Mouse (Mus musculus) brain, embryonic 18.5 days (tissue): ENCODE measurements around the gene Dop1a.

Experiments
- DNase-seq: peaks from one replicate; pipeline ENCODE4 v3.0.0-alpha.2; 2012; ENCODE audit warnings: low read depth, low spot score

Dop1a gene

DNA sequence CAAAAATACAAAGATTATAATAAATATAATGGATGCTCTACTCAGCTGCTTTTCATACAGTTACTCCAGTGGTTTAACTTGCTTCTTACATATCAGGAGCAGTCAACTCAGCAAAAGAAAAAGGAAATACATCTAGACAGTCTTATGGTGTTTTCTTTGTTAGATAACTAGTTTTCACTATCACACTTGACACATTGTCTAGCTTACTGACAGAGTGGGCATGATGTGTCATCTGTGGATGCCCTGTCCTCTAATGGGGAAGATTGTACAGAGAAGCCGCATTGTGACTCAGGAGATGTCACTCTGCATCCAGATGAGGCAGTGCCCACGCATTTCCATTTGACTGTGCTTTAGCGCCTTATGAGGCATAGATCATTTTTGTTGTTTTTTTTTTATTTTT, 32.1 kb downstream of the Dop1a start:
- DNase-seq = no peak

DNA sequence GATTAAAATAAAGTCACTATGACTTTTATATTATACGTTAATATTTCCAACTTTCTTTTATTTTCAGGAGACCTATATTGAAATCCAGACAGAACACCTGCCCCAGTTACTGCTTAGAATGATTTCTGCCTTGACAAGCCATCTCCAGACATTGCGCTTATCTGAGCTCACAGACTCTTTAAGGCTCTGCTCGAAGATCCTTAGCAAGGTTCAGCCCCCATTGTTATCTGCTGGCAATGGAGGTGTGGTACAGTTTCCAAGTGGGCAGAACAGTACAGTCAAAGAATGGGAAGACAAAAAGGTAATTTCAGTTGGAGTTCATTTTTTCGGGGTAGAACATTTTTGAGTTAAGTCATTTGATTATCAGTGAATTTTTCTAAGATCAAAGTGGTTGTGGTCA, 40.5 kb downstream of the Dop1a start:
- DNase-seq = no peak

DNA sequence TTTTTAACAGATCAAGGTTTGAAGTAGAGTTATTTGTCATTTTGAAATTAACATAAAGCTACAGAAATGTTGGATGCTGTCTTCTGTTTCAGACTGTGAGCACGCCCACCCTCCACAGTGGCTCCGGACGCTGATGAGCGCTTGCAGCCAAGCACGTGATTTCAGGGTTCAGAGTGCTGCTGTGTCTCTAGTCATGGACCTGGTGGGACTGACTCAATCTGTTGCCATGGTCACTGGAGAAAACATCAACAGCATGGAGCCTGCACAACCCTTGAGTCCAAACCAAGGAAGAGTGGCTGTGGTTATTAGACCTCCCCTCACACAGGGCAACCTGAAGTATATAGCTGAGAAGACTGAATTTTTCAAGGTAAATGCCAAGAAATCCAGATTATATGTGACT, 46.8 kb downstream of the Dop1a start:
- DNase-seq = no peak

DNA sequence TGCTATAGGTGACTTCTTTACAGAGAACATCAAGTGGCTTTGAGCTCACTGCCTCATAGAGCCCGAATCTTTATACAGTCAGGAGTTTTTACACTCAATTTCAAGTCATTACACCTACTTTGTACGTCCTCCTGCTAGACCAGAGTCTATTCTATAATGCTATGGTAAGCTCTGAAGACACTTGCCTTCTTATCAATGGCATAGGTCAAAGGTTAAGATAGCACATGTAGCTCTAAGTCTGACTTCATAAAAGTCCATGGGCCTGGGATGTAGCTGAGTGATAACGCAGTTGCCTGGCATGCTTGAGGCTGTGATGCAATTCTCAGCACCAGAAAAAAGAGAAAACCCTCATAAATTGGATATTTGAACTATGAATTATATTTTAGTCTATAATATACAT, 47.4 kb downstream of the Dop1a start:
- DNase-seq = no peak

DNA sequence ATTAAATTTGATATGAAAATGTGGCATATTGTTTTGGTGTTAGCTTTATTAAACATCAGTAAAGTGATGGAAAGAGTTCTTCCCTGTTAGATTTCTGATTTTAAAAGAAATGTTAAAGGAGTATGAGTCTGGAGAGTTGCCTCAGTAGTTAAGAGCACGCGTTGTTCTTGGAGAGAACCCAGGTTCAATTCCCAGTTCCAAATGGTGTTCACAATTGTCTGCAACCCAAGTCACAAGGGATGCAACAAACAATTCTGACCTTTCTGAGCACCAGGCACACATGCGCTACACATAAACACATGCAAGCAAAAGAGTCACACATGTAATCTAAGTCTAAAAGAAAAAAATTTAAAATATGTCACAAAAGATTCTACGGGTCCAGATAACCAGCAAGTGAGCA, 47.8 kb downstream of the Dop1a start:
- DNase-seq = no peak

DNA sequence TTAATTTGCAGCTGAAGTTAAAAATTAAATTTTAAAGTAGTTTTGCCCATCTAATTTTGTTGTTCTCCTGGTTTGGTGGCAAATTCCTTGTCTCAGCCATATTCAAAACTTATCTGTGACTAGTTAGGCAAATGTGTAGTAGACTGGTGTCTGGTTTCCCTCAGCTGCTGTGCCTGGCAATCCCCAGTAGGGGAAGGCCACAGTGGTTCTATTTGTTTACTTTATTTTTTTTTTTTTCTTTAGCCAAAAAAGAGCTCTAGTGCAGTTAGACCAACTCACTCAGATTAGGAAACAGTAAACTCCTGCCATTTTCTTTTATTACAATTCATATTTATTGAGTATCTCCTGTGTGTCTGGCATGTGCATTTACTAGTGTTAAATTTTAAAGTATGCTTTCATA, 55.4 kb downstream of the Dop1a start:
- no peak for DNase-seq

DNA sequence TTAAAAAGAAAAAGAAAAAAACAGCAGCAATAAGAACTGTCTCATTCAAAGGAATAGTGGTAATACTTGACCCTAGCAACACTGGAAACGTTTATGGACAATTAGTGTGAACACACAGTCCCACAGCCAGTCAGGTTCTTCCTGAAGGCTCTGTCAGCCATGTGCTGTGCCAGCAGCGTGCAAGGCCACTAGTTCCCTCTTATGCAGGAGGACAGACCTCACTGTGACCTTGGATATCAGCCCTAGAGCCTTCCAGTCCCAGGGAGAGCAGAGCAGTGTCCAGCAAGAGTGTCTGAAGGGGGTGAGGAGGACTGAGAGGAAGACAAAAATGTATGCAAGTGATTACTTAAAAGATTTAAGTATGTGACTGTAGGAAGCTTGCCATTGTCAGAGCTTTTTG, 58.6 kb downstream of the Dop1a start:
- DNase-seq = no peak

DNA sequence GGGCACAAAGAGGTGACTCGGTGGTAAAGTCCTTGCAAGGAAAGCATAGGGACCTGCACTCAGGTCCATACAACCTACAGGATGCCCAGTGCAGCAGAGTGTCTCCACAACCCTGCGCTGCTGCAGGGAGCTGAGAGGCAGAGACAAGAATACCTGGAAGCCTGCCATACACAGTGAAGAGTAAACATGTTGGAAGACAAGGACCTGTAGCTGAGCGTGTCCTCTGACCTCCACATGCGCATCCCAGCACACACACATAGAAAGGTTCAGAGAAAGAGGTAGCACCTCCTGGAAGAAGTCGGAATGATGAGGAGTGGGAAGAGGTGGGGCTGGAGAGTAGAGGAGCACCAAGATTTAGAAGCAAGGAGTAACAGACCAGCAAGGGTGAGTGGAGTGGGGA, 67.1 kb downstream of the Dop1a start:
- no peak for DNase-seq

DNA sequence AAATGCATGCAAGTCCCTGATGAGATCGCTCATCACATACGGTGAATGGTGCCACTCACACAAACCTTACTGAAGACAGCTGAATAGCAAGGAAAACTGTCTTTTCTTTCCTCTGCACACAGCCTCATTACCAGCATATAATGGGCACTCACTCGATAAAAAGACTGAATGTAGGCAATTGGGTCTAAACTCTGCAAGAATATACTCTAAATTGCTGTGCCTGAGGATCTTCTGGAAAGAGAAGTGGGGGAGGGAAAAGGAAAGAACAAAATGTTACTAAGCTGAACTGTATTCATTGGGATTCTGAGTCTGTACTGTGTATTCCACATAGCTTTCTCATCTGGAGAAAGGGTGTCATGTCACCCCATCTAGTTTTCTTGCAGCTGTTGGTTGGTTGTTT, 76.5 kb downstream of the Dop1a start:
- DNase-seq = no peak

DNA sequence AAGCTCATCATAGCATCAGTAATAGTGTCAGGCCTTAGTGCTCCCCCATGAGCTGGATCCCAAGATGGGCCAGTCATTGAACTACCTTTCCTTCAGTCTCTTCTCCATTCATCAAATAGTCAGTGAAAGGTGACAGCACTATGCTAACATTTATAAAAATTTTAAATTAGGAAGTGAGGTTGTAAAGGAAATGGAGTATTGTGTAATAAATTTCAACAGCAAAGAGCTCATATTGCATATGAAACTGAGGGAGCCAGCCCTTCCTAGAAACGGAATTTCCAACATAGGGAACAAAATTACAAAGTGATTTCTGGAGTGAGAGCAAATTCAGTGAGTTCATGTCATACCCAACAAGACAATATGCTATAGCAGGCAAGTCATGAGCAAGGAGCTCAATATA, 77.6 kb downstream of the Dop1a start:
- DNase-seq = no peak

DNA sequence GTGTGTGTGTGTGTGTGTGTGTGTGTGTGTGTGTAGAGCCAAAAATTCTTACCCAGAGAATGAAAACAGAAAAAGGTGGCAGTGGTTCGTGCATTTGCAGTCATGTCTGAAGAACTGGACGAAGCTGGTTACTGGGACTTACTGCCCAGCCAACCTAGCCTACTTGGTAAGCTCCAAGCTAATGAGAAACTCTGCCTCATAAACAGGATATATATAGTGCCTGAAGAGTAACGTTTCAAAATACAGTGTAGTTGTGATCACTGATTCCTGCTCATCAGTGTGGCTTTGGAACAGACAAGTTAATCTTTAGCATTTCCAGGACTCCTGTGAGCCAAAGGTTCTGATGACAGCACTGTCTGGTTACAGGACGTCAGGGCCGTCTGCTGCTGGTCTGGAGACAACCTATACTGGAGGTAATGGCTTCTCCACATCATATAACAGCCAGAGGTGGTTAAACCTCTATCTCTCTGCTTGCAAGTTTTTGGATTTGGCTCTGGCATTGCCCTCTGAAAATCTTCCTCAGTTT, 82.7 kb downstream of the Dop1a start:
- DNase-seq = no peak

DNA sequence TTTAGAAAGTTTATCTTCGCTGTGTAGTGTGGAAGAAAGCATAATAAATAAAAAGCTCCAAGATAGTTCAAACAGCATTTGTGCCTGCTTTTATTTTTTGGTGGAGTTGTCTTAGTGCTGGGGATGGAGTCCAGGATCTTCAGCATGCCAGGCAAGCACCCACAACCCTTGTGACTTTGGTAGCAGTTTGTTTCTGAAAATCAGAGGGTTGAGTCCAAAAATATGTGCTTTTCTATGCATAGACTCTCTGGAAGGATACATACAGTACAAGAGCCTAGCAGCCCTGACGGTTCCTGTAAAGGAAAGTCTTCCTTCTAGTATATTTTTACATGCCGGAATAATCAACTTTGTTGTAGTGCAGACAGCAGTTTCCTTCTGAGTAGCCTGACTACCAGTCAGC, 83.8 kb downstream of the Dop1a start:
- no peak for DNase-seq

DNA sequence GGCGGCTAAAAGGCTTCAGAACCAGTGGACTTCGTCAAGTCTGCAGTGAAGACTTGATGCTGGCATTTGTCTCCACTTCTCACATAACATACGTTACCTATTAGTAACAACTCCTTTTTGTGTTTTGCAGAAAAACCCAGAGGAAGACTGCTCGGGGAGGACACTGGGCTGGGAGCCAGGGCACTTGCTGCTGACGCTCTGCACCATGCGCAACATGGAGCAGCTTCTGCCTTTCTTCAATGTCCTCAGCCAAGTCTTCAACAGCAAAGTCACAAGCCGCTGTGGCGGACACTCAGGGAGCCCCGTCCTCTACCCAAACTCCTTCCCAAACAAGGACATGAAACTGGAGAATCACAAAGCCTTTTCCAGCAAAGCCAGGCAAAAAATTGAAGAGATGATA, 86.9 kb downstream of the Dop1a start:
- DNase-seq = no peak

DNA sequence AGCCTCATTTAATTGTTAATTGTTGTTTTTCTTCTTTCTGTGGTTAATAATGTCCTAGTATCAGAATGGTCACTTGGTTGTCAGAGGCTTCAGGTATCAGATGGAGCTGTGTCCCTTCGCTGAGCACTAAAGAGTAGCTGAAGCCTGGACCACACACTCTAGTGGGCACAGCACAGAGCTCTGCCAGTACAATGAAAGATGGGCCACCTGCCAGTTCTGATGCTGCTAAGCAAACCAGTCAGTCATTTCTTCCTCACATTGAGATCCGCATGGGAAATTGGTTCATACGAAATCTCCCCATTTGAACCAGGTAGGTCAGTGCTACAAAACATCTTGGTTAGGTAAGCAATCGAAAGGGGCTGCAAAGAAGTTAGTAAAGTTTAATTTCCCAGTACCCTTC, 87.7 kb downstream of the Dop1a start:
- no peak for DNase-seq

DNA sequence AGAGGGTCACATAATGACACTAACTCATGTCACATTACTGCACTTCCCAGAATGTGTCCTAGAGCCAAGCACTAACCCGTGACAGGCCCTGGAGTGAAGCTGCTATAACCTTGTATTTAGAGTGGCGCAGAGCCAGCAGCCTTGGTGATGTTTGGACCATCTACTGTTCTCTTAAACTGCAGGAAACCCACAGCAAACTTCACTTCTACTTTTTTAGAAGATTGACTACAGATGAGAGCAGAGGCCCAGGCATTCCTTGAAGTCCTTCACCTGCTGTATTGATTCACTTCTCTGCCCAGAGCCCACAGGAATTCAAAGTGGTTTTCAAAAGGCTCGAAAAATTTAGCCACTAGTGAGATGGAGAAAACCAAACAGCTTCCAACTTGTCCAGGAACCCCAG, 93.6 kb downstream of the Dop1a start:
- DNase-seq = no peak

DNA sequence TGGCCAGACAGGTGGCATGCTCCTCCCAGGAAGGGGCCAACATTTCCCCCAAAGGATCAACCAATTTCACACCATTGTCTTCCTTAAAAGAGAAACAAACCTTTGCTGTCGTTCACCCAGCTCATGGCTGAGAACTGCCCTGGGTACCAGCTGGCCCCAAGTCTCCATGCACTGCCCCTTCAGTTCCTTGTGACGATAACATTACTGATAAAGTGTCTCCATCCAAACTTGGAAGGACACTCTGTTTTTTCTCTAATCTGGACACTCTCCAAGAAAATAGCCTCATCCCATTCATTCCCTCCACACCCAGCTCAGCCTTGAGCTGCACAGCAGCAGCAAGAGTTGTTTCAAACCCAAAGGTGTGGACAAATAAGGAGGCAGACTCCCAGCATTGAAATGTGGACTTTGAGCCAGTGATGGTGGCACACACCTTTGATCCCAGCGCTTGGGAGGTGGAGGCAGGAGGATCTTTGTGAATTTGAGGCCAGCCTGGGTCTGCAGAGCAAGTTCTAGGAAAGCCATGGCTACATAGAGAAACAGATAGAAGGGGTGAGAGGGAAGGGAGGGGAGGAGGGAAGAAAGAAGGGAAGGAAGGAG, 102.5 kb downstream of the Dop1a start:
- DNase-seq = no peak

DNA sequence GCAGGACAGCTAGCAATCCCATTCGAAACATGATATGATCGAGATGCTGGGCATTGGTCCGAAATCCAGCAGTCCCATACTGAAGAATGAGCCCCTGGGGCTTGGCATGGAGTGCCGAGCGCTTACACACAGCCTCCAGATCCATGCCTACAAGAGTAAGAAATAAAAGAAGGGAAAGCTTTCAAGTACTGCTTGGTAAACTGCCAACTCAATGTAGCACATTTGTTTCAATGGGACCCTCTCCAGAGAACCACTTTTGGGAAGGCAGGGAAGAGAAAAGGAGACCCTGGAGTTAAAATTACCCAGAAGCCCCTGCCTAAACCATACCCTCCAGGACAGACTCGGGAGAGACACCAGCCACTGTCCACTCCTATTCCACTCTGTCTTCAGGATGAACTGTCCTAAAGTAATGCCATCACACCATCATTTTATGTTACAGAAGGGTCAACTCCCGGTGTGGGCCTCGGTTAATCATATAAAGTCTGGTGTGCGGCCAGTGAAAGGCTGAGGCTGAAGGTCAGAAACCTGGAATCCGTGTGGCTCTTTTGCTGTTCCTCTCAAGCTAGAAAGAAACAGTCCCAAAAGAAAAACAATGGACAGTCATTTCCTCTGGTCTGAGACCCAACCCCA, 103.4 kb downstream of the Dop1a start:
- DNase-seq = no peak

DNA sequence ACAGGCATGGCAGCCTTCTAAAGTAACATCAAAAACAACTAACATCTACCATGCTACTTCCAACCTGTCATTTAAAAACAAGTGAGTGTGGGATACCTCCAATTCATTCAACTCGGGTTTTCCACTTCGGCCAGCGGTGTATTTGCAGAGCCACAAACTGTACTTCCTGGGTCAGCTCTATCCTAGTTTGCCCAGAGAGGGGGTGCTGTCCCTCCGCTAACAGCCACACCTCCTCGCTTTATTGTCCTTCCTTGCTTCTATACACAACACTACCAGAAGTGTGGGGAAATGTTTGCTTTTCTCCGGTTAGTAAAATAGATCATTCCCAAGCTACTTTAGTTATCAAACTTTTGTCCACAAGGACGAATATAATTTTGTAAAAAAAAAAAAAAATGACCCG, 104.0 kb downstream of the Dop1a start:
- DNase-seq = no peak

DNA sequence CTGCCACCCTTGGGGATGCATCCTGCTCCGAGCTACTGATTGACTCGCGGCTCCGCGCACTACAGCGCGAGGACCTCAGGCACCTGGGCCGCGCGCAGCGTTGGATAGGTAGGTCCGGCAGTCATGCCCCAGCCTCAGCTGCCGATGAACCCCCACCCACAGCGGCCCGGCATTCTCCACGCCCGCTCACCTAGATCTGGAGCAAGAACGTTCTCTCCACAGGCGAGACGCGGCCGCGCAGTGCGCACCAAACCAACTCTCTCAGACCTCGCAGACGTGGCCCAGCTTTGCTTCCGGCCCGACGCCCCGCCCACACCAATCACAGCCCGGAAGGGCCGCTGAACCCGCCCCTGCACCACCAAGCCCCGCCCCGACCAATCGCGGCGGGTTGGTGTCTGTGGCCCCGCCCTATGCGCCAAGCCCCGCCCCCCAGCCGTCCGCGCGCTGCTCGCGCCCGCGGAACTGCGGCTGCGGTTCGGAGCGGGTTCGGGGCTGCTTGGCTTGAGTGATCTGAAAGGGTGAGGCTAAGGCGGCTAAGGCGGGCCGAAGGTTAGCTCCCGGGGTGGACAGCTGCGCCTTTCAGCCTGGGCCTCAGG, 104.7 kb downstream of the Dop1a start, which contains the start of the genes Pgm3 and Rwdd2a:
TSS of gene Pgm3 (minus strand) at position 303 of the 596 bp plus-strand sequence.
TSS of gene Rwdd2a (plus strand) at position 452 of the 596 bp plus-strand sequence.
- DNase-seq = peak; percentile 89

DNA sequence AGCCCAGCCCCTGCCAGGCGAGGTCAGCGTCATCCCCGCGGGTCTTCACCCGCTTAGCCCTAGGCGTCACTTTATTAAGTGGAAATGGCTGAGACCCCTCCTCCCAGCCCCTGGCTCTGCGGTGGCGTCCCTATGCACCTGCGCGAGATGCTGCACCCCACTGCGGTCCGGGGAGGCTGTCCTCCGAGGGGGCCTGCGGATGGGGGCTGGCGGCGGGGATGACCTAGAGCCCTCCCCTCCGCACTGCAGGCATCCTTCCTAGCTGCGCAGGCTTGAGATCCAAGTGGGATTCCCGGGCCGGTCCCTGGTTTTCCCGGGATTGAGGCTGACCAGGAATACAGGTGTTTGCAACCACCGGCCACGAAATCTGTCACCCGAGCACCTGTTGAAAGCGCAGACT, 105.2 kb downstream of the Dop1a start:
- no peak for DNase-seq

DNA sequence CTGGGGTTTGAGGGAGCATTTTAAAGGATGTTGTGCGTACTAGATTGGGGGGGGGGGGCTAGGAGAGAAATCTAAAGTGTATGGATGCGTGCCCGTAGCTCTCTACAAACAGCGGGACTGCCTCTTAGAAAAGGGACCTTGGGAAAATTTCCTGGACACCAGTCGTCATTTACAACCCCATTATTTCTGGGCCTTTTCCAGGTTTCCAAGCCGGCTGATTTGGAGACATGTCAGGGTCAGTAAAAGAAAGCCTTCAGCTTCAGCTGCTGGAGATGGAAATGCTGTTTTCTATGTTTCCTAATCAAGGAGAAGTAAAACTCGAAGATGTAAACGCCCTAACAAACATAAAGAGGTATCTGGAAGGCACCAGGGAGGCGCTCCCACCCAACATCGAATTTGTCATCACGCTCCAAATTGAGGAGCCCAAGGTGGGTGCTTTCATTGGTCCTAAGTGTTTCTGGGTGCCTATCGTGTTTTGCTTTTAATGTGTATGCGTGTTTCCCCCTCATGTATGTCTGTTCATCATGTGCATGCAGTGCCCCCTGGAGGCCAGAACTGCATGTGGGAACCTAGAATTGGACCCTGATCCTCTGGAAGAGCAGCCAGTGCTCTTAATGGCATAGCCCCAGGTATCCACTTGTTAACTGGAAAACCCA, 105.8 kb downstream of the Dop1a start:
- DNase-seq = no peak

DNA sequence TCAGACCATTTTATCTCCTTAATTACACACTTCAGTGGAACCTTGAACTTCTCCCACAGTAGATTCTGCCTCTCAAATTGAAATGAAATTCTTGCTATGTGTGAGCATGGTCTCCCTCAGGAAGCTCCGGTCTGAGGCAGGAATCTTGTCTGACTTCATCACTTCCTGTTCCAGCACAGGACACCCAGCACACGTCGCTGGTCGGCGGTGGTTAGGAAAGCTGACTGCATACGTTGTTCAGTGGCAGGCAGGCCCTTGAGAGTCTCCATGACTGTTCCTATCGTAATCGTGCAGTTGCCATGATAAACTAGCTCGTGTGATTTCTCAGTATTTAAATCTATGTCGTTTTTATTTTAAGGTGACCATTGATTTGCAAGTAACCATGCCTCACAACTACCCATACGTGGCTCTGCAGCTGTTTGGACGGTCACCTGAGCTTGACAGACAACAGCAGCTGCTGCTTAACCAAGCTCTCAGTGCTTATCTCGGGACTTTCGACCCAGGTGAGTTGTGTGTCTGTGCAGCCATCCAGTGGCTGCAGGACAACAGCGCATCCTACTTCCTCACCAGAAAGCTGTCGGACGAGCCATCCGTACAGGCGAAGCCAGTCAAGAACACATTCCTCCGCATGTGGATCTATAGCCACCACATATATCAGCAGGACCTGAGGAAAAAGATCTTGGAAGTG, 106.8 kb downstream of the Dop1a start:
- no peak for DNase-seq
